Mouse (Mus musculus) v-Abl transformed pro-B cells (cell line): Measurements from ENCODE around the gene Amz1.

Experiments used
- in situ Hi-C, 2 experiments: fragments of 400-800 bp; cut with MboI; formaldehyde crosslinking; loops; one replicate each; pipeline ENCODE4 v1.15.1; 2025; ENCODE audit not compliant: unreplicated experiment in 2 of 2

Gene Amz1

DNA sequence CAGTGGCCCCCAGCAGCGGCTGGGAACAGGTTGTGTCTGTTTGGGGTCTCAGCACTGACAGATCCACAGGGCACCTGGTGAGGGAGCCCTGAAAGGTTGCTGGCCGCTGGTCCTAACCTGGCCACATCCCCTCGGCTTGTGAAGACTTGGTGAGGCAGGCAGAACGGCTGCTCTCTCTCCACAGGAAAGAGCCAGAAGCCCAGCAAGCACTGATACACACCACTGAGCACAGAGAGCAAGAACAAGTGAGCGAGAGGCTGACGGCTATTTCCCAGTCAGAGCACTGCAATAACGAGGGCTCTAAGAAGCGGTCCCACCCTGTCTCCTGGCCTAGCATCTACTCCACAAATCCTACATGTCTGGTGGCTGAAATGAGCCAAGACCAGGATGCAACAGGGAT, 34.9 kb downstream of the Amz1 start:
- in situ Hi-C loops = loop anchor here (5.0 to 10.0 kb wide), 4 partner anchors 33 to 1646 kb away; partner anchors contain the start of gene Foxk1 (in 1 of the 2)

DNA sequence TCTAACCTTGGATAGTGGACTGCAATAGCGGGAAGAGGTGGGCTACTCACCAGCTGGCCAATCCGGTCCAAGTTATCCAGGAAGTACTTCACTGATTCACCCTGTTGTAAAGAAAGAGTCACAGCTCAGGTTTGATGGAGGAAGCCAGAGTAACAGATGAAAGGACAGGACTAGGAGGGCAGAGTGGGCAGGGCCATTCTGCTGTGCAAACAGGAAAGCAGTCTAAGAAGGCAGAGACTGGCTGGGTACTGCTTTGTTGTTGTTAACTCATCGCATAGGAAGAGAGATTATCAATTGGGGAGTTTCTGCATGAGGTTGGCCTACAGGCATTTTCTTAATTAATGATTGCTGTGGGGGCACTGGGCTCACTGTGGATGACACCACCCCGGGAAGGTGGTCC, 38.6 kb downstream of the Amz1 start:
- in situ Hi-C loops = no loop called here

DNA sequence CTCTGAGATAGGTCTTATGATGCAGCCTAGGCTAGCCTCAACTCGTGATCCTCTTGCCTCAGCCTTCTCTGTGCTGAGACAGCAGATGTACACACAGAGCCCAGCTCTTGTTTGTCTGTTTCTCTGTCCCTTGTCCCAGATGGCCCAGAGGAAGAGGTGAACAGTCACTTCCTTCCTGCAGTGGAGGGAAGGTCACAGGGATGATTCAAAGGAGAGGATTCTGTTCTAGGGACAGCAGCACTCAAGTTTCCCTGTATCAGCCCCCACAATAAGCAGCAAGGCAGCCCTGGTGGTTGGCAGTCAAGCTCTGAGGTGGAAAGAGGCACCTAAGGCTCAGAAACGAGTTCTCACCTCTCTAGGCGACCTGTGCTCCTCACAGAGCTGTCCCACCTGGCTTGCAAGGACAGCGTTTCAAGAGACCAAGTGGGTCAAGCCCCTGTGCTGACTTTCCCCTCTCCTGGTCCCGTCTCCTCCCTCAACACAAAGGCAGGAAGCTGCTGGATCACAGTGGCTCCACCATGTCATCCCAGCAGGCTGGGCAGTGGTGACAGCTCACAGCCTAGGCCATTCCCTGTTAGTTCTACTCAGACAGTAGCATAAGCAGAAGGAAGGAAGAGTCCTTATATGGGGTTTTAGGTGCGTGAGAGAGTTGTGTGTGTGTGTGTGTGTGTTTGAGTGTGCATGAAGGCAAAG, 41.1 kb downstream of the Amz1 start:
- in situ Hi-C loops = no loop called here

DNA sequence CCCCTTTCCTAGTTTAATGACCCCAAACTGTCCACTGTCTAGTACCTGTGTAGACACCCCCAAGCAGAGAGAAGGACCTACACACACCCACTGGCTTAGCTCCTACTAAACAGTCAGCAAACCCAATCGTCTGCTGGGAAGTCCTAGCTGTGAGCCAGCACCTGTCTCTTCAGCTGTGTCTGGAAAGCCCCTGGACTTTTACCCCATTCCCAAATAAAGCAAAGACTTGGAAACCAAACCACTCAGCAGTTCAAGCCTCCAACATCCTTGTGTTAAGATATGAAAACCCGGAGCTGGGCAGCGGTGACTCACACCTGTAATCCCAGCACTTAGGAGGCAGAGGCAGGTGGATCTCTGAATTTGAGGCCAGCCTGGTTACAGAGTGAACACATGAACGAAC, 42.6 kb downstream of the Amz1 start:
- in situ Hi-C loops = no loop called here

DNA sequence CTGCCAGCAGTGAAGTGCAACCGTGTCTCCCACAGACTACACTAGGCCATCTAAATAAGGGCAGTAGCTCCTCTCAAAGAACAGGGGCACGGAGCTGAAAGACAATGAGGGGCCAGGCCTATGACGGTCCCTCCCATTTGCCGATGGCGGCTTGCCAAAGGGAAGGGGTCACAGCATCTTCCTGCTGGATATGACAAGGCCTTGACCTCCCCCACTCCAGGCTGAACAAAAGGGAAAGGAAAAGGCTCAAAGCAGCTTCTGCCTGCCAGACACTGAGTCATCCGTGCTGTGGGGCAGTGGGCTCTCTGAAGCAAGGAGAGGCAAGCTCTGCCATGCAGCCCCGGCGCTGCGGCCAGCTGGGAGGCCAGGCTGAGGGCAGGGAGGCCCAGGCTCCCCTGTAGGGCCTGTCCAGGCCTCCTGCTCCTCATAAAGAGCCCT, 43.8 kb downstream of the Amz1 start:
- in situ Hi-C loops = no loop called here

DNA sequence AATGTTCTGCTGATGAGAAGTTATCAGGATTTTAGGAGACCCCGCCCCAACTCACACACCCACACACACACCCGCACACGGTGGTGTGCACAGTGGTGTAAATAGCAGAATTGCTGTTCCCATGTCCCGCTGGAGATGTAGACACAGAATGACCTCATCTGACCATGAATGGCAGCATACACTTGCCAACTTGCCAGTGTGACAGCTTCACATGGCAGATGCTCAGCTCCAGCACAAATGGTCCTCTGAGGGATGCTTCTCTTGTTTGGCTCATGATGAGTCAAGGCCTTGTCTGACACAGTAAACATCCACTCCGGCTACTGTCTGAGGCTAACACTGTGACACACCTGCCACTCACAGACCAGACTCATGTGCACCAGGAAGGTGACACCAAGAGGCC, 44.4 kb downstream of the Amz1 start:
- in situ Hi-C loops = no loop called here

DNA sequence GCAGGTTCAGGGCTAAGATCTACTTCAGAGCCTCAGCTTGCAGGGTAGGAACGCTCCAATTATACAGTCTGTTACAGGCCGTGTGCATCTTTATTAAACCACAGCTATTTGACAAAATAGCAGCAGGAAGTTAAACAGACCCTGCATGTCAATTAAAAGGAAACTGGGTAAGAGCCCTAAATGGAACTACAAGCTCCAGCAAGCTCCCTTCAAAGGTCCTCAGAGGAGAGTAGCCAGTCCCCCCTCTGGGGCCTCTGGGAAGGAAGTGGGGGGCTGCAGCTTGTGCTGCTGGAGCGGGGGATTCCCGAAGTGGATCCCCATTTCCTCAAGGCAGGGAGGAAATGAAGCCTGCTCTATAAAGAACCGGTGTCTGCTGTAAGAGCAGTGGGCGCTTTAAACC, 47.7 kb downstream of the Amz1 start:
- in situ Hi-C loops = no loop called here

DNA sequence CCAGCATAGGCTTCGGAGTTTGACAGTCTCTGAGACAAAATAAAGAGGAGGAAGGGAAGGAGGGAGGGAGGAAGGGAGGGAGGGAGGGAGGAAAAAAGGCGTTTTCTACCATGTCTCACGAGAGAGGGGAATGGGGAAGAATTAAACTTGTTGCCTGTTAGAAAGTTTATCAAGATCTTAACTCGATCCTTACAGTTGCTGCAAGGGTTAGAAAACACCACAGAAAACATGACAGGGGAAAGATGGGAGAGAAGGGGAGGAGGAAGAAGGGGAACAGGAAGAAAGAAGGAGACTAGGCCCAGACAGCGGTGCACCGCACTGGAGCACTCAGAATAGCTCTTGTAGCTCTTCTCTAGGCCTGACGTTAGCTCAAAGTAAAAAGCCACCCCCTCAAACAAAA, 48.2 kb downstream of the Amz1 start:
- in situ Hi-C loops = no loop called here

DNA sequence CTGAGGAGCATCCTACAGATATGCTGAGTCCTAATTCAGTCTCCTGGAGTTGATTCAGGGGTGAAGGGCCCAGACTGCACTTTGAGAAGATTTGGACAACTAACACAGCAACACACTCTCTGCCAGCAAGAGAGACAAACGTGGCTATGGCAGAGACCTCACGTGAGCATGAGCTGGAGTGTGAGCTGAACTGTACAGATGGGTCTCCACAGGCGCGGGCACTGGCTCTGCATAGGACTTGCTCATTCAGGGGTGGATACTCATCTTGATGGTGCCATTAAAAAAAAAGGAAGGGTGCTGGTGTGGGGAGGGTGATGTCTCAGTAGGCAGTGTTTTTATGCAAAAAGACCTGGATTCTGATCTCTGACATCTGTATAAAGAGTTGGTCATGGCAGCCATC, 51.2 kb downstream of the Amz1 start:
- in situ Hi-C loops = no loop called here

DNA sequence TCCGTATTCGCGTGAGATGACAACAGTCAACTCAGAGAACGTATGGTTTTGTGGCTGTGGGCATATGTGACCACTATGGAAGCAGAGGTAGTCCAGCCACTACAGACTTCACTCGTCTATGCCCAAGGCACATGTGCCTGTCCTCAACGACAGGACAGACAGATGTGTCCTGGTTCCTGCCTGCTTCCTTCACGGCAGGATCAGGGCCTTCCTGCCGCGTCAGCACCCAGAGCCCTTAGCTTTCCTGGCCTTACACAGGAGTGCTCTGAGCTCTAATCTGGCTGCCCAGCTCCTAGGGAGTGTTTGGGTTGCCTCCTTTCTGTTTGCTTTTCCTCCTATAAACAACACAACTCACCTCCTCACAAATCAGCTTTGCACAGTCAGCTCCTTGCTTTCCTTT, 53.0 kb downstream of the Amz1 start:
- in situ Hi-C loops = no loop called here

DNA sequence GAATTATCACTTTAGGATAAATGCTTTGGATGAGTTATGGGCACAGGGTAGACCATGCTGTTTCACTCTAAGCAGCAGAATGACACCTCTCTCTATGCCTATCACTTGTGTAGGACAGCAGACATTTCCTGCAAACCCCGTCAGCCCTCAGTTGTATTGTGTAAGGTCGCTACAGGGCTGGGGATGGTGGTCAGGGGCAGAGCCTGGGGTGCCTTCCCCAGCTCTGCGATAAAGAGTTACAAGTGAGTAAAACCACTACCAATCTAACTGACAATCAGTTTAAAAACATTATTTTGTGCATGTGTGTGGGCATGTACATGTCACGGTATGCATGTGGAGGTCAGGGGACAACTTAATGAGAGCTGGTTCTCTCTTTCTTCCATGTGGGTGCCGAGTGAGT, 57.2 kb downstream of the Amz1 start:
- in situ Hi-C loops = no loop called here

DNA sequence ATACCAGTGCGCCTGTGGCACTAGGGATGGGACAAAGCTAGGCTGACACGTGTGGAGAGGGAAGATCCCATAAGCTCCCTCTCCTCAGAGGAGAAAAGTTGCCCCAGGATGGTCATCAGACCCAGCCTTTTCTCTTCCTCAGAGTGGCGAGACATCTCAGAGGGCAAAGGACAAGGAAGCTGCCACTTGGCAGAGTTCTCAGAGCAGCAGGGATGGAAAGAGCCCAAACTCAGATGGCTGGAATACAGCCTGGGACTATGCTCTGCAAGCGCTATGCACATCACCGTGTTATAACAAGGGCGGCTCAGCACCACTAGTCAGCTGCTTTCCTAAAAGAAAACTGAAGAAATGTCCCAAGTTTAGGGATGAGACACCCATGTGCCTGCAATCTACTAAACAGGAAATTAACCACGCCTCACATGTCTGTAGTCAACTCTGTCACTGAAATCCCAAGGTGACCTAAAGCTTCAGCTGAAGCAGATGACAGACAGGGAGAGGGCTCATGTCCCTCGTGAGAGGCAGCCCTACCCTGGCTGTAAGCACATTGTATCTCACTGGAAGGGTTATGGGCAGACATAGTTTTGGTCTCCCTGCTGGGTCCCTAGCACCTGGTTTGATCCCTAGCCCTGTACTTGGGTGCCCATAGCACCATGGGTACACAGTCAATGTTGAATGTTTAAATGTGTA, 58.1 kb downstream of the Amz1 start:
- in situ Hi-C loops = no loop called here

DNA sequence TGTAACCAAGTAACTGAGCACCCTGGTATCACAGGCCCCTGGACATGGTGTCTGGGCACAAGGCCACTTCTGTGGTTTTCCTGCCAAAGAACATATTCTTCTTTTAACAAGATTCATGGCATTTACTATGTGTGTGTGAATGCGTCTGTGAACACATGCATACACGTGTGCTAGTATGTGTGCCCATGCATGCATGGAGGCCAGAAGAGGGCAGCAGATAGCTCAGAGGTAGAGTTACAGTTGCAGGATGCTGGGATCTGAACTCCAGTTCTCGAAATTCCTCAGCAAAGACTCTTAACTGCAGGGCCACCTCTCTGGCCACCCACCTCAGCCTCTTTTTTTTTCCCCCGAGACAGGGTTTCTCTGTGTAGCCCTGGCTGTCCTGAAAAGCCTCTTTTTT, 59.6 kb downstream of the Amz1 start:
- in situ Hi-C loops = no loop called here

DNA sequence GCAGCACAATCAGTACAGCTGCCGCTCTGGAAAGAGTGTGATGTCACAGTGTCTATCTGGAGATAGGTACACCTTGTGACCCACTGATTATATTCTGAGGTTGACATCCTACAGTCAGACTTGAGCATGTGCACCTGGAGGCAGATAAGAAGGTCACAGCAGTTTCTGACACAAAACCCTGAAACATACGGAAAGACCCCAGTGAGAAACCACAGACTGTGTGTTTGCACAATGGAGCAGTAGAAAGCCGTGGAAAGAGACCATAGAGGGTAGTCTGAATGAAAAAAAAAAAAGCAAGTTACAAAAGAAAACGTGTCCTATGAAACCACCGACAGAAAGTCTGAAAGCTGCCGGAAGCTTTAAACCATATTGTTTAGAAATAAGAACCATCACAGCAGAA, 60.4 kb downstream of the Amz1 start:
- in situ Hi-C loops = no loop called here

DNA sequence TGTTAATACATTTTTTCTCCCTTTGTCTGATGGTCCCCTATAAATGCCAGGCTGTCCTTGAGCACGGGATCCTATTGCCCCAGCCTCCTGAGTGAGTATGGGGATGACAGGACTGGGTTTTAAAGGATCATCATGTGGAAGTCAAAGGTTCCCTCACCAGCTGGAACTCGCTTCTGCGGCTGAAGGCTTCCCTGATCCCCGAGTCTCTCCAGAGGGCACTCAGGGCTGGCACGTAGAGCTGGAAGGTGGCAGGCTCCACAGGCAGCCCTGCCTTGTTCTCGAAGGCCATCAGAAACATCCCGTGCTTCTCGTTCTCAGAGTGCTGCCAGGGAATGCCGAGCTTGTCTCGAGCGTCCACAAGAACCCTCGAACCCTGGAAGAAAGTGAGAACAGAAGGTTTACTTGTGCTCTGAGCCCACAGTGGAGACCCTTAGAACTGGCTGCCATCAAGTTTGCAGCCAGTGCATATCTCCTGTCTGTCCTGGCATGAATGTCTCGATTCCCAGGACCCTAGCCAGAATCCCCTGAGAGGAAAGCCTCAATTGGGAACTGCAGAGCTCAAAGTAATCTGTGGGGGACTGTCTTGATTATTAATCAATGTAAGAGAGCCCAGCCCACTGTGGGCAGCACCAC, 61.4 kb downstream of the Amz1 start:
- in situ Hi-C loops = no loop called here

DNA sequence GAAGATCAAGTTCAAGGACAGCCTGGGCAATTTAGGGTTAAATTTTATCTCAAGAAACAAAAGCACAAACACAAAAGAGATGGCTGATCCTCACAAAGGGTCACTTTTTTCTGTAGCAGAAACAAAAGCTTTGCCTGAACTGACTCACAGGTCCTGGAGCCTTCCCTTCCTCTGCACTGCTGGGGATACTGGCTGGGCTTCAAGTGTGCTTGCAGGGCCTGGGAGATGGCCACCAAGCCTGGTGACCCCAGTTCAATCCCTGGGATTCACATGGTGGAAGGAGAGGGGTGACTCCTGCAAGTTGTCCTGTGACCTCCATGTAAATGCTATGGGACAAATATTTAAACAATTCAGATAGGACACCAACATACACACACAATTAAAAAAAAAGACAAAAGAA, 65.6 kb downstream of the Amz1 start:
- in situ Hi-C loops = no loop called here

DNA sequence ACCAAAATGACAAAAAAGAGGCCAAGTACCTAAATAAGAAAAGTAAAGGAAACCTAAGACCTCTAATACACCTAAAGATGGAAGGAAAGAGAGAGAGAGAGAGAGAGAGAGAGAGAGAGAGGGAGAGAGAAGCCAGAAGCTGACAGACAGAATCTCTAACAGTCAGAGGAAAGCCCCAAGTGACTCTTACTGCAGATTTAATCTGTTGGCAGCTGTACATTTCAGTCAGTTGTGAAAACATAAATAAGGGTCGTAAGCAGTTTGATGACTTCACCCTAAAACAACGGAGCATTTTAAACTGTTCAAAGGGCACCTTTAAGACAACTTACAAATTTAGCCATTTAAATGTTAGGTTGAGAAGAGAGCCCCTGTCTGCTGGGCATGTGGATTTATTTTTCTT, 66.5 kb downstream of the Amz1 start:
- in situ Hi-C loops = loop anchor here in 1 of 2 experiments (5.0 kb wide), 1 partner anchor 33 kb away; no protein-coding TSS in a partner anchor

DNA sequence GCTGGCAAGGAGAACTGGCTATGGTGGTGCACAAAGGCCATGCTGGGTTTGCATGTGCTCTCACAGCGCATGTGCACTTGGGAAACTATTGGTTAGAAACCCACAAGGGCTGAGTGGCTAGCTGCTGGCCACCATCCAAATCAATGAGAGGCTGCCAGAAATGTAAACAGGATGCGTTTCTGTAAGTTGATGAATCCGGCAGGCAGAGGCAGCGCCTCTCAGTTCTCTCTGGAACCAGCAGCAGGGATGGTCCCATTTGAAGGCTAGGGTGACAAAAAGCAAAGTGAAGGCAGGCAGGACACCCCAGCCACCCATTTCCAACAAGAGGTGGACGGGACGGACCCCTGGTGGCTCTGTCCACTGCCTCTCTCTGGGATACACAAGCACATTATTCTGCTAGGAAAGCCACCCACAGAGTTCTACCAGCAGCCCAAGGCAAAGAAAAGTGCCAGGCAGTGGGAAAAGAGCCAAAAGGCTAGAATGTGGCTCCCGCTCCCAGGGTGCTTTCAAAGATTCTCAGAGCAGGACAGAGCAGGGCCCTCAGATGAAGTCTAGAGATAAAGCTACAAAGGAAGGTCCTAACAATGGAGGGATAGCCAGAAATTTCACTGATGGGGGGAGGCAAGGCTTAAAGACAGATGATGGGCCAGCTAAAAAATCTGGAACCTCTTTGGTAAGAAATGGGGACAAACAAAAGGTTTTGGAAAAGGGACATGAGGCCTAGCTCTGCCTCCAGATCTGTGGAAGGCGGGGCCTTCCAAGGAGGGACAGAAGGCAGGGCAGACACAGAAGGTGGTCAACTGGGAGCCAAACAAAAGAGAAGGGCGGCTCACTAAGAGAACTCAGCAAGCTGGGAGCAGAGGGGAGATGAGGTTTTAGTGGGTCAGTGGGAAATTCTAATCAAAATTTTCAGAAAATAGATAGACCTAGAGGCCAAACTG, 67.3 kb downstream of the Amz1 start:
- in situ Hi-C loops = loop anchor here in 1 of 2 experiments (5.0 kb wide), 1 partner anchor 34 kb away; no protein-coding TSS in a partner anchor

DNA sequence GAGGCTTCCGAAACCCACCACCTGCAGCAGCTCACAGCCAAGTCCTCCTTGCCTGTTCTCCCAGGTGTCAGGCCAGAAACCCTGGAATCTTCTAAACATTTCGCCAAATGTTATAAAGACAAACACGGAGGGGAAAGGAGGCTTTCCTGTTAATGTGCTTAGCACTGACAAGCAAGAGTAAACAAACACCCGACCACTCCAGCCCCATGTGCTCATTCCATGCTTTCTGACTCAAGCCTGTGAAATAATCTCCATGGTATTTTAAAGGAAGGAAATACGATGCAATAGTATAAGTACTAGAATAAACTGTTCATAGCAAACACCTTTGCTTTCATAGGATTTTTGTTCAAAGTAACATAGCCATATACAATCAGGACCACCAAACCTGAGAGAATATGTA, 68.3 kb downstream of the Amz1 start:
- in situ Hi-C loops = loop anchor here in 1 of 2 experiments (5.0 kb wide), 1 partner anchor 35 kb away; no protein-coding TSS in a partner anchor

DNA sequence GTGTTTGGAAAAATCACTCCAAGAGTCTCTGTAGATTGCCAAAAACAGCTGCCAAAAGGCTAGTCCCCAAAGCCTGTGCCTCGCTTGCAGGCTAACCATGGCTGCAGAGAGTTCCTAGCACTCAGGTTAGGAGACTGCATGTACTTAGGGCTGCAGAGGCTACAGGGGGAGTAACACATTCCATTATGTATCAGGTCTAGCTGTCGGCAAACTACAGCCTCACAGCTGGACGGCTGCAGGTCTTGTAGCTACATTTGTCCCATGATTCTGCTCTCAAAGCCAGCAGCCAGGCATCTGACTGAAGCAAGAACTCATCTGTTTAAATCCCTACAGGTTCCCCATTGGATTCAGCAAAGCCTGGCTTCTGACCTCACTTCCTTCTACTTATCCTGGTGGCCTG, 70.8 kb downstream of the Amz1 start:
- in situ Hi-C loops = loop anchor here in 1 of 2 experiments (5.0 kb wide), 1 partner anchor 37 kb away; no protein-coding TSS in a partner anchor

DNA sequence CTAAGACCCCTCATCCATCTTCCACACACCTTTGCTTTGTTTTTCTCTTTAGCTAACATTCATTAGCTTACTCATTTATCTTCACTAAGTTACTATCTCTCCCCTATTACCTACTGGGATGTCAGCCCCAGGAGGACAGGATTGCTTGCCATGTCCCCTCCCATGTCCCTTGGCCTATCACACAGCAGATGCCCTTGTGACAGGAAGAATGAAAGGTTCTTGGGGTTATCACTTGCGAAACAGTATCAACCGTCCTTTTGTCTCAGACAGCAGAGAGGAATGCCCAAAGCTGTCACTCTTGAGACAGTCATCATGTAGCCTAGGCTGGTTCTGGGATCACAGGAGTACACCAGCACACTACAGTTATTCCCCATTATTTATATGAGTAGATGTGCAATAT, 71.2 kb downstream of the Amz1 start:
- in situ Hi-C loops = no loop called here
